Mouse (Mus musculus): ENCODE data around the gene Krtap26-1. TPM values are rescaled to one million over a fixed set of nuclear protein-coding genes. Genes with fewer than 3 reads are reported as not detected.

Krtap26-1 gene
- total RNA-seq (2014; rRNA removed) (not detected in 2 replicates), polyA plus RNA-seq (2012; rRNA removed) (not detected in 2 replicates)

DNA sequence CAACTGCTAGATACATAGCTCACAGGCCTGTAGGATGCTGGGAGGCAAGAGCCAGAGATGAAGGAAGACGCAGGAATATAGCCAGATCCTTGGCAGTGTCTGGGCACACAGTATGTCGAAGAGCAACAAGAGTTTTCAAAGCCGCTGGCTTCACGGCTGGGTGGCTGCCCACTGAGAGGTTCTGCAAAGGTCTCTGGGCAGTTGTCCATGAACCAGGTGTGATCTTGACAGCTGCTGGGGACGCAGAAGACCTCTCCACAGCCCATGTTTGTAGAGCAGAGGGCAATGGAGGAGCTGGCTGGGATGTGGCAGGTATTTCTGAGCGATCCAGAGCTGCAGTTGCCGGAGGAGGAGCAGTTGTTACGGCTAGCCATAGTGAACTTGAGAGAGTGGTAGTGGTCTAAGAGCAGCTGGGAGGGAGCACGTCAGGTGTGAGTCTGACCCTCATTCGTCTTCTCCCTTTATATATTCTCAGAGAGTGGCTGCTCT, at the start of gene Krtap26-1:
TSS of gene Krtap26-1 (minus strand) at position 439 of the 489 bp plus-strand sequence.
- no peaks in the 10 kb centered on the region for H3K79me2 ChIP-seq (ENCODE audit: control insufficient read depth, insufficient read depth, low read length)
- peaks cover 2% of the 10 kb centered on the region; the same call in 1 of the 2 replicates for H3K4me1 ChIP-seq (ENCODE audit: control insufficient read depth, insufficient read depth, low read length)
- TF ChIP-seq POLR2A (IDR thresholded peaks at IDR 0.05; ENCODE audit: extremely low read depth, insufficient read depth, low read length), result no peak
- TF ChIP-seq CTCF (IDR thresholded peaks at IDR 0.05; ENCODE audit: low read depth, low read length), result no peak
- H3K27me3 ChIP-seq (ENCODE audit: control insufficient read depth, insufficient read depth, low read length), result no peaks in the 10 kb centered on the region
- H3K27ac ChIP-seq (replicated peaks; ENCODE audit: insufficient read depth, low read depth, low read length), result no peak within 1 kb of the TSS
- WGBS, result 86% methylated on average over 10 of the region's 10 CpGs
- no peak within 1 kb of the TSS for H3K9ac ChIP-seq (ENCODE audit: low read depth, low read length)
- no peak within 1 kb of the TSS for H3K4me3 ChIP-seq (ENCODE audit: insufficient read depth, low read depth, low read length)
- DNase-seq (ENCODE audit: extremely low read depth, low read depth, low spot score), result no peak
- no peaks in the 10 kb centered on the region for H3K36me3 ChIP-seq (ENCODE audit: control insufficient read depth, insufficient read depth, low read length)

DNA sequence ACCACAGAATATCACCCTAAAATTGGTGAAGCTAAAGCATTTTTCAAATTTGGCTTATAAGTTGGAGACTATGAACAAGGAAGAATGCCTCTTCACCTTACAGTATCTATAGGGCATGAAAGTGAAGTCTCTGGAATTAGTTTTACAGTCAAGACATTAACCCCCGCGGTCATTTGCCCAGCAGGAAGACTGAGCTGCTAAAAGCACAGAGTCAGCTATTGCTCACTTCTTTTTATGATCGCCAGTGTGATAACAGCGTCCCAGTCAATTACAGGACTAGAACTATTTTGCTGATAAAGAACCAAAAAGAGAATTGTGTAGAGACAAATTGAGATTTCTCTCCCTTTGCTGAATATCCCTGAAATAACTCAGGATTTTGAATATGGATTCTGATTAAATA, 48.7 kb upstream of the Krtap26-1 start:
- Histone ChIP-seq H3K36me3 (ENCODE audit: control insufficient read depth, insufficient read depth, low read length) (no peaks in the 10 kb centered on the region), H3K27ac (replicated peaks; ENCODE audit: insufficient read depth, low read depth, low read length) (no peak overlapping the region), H3K9ac (ENCODE audit: low read depth, low read length) (no peak overlapping the region), H3K4me3 (ENCODE audit: insufficient read depth, low read depth, low read length) (no peak overlapping the region), H3K27me3 (ENCODE audit: control insufficient read depth, insufficient read depth, low read length) (no peaks in the 10 kb centered on the region), H3K4me1 (ENCODE audit: control insufficient read depth, insufficient read depth, low read length) (no peaks in the 10 kb centered on the region; the same call in 1 of the 2 replicates), H3K79me2 (ENCODE audit: control insufficient read depth, insufficient read depth, low read length) (no peaks in the 10 kb centered on the region)
- DNase-seq (ENCODE audit: extremely low read depth, low read depth, low spot score), result no peak
- TF ChIP-seq CTCF (IDR thresholded peaks at IDR 0.05; ENCODE audit: low read depth, low read length), result no peak
- no peak for TF ChIP-seq POLR2A (IDR thresholded peaks at IDR 0.05; ENCODE audit: extremely low read depth, insufficient read depth, low read length)
- WGBS, result 80% methylated on average over 4 of the region's 4 CpGs

DNA sequence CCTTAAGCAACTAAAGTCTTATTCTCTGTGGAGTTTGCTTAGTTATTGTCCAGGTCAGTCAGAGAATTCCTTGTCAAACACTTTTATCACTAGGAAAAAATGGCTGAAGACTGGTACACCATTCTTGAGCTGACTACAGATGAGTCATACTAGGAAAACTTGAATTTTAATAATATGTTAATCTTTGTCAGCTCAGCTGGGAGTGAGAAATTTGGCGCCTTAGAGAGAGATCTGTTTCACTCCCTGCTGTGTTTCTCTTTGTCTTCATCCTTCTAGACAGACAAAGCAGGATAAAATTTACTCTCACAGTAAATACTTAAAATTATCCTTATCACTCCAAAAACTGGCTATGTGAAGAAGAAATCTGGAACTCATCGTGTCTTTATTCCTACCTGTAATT, 33.7 kb upstream of the Krtap26-1 start:
- DNase-seq (ENCODE audit: extremely low read depth, low read depth, low spot score), result no peak
- Histone ChIP-seq H3K27ac (replicated peaks; ENCODE audit: insufficient read depth, low read depth, low read length) (no peak overlapping the region), H3K4me1 (ENCODE audit: control insufficient read depth, insufficient read depth, low read length) (no peaks in the 10 kb centered on the region), H3K4me3 (ENCODE audit: insufficient read depth, low read depth, low read length) (no peak overlapping the region), H3K27me3 (ENCODE audit: control insufficient read depth, insufficient read depth, low read length) (no peaks in the 10 kb centered on the region), H3K9ac (ENCODE audit: low read depth, low read length) (no peak overlapping the region), H3K36me3 (ENCODE audit: control insufficient read depth, insufficient read depth, low read length) (no peaks in the 10 kb centered on the region), H3K79me2 (ENCODE audit: control insufficient read depth, insufficient read depth, low read length) (no peaks in the 10 kb centered on the region)
- TF ChIP-seq CTCF (IDR thresholded peaks at IDR 0.05; ENCODE audit: low read depth, low read length), result no peak
- TF ChIP-seq POLR2A (IDR thresholded peaks at IDR 0.05; ENCODE audit: extremely low read depth, insufficient read depth, low read length), result no peak
- WGBS, result 56% methylated on average over 2 of the region's 2 CpGs

DNA sequence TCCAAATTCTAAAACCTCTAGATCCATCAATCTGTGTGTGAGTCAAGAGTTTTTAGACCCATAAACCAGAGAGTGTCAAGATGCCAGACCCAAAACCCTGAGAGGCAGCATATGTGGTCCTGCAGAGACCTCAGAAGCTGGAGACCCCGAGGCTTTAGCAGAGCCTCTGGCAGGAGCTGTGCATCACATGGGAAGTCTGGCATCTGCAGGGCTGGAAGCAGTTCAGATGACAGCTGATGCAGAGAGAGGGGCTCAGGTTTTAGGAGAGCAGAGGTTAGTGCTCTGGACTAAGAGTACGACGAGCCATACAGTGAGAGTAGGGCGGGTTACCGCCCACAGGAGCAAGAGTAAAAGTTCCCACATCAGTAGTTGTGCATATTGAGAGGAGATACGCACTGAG, 31.5 kb upstream of the Krtap26-1 start:
- no peak overlapping the region for H3K27ac ChIP-seq (replicated peaks; ENCODE audit: insufficient read depth, low read depth, low read length)
- WGBS, result 83% methylated on average over 6 of the region's 6 CpGs

DNA sequence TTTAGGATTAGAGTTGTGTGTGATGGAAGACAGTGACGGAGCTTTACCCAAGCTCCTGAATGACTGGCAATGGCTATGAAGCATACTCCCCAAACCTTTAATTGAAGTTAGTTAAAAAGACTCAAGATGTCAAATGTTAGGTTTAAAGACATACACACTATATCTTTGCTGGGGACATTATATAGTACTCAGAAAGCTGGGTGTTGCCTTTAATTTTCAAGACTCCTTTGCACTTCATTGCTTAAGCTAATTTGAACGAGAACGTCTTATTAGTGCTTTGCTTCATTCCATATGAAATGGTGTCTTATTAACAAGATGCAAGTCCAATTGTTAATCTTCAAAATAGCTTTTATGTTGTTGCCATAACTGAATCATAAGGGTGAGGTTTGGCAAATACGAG, 24.0 kb upstream of the Krtap26-1 start, which contains the start of gene Krtap27-1:
TSS of gene Krtap27-1 (minus strand) at position 101 of the 400 bp plus-strand sequence.
- Histone ChIP-seq H3K4me1 (ENCODE audit: control insufficient read depth, insufficient read depth, low read length) (no peaks in the 10 kb centered on the region), H3K4me3 (ENCODE audit: insufficient read depth, low read depth, low read length) (no peak within 1 kb of the TSS), H3K27ac (replicated peaks; ENCODE audit: insufficient read depth, low read depth, low read length) (no peak within 1 kb of the TSS), H3K27me3 (ENCODE audit: control insufficient read depth, insufficient read depth, low read length) (no peaks in the 10 kb centered on the region), H3K79me2 (ENCODE audit: control insufficient read depth, insufficient read depth, low read length) (no peaks in the 10 kb centered on the region), H3K36me3 (ENCODE audit: control insufficient read depth, insufficient read depth, low read length) (no peaks in the 10 kb centered on the region), H3K9ac (ENCODE audit: low read depth, low read length) (no peak within 1 kb of the TSS)
- DNase-seq (ENCODE audit: extremely low read depth, low read depth, low spot score), result no peak
- WGBS, result 88% methylated on average over 4 of the region's 4 CpGs
- TF ChIP-seq POLR2A (IDR thresholded peaks at IDR 0.05; ENCODE audit: extremely low read depth, insufficient read depth, low read length) (no peak), CTCF (IDR thresholded peaks at IDR 0.05; ENCODE audit: low read depth, low read length) (no peak)

More for the DNA sequence above, 31.5 kb upstream of the Krtap26-1 start:
- Histone ChIP-seq H3K27me3 (ENCODE audit: control insufficient read depth, insufficient read depth, low read length) (no peaks in the 10 kb centered on the region), H3K79me2 (ENCODE audit: control insufficient read depth, insufficient read depth, low read length) (no peaks in the 10 kb centered on the region), H3K9ac (ENCODE audit: low read depth, low read length) (no peak overlapping the region), H3K4me1 (ENCODE audit: control insufficient read depth, insufficient read depth, low read length) (no peaks in the 10 kb centered on the region), H3K36me3 (ENCODE audit: control insufficient read depth, insufficient read depth, low read length) (no peaks in the 10 kb centered on the region), H3K4me3 (ENCODE audit: insufficient read depth, low read depth, low read length) (no peak overlapping the region)
- no peak for TF ChIP-seq POLR2A (IDR thresholded peaks at IDR 0.05; ENCODE audit: extremely low read depth, insufficient read depth, low read length)
- TF ChIP-seq CTCF (IDR thresholded peaks at IDR 0.05; ENCODE audit: low read depth, low read length), result no peak
- DNase-seq (ENCODE audit: extremely low read depth, low read depth, low spot score), result no peak

DNA sequence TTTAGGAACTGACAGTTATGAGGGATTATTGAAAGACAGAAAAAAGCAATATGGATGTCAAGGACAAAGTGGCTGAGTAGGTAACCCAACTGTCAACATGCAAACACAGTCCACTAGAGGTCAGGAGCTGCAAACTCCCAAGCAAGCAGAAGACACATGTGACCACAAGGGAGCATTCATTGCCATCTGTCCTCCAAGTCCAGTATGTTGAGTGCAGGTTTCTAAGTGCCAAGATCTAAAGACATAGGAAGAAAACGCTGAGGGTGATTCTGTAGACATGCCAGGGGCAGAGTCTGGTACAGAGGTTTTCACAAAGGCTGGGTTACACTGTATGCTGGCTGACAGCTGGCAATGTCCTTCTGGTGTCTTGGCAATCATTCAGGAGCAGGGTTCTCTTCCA, 9.8 kb upstream of the Krtap26-1 start:
- no peaks in the 10 kb centered on the region for H3K27me3 ChIP-seq (ENCODE audit: control insufficient read depth, insufficient read depth, low read length)
- peak; percentile 72 for DNase-seq (ENCODE audit: extremely low read depth, low read depth, low spot score)
- no peaks in the 10 kb centered on the region for H3K79me2 ChIP-seq (ENCODE audit: control insufficient read depth, insufficient read depth, low read length)
- H3K27ac ChIP-seq (replicated peaks; ENCODE audit: insufficient read depth, low read depth, low read length), result no peak overlapping the region
- no peak overlapping the region for H3K4me3 ChIP-seq (ENCODE audit: insufficient read depth, low read depth, low read length)
- H3K4me1 ChIP-seq (ENCODE audit: control insufficient read depth, insufficient read depth, low read length), result no peaks in the 10 kb centered on the region
- H3K9ac ChIP-seq (ENCODE audit: low read depth, low read length), result no peak overlapping the region
- no peaks in the 10 kb centered on the region for H3K36me3 ChIP-seq (ENCODE audit: control insufficient read depth, insufficient read depth, low read length)
- WGBS, result 36% methylated on average over 1 of the region's 1 CpGs
- TF ChIP-seq CTCF (IDR thresholded peaks at IDR 0.05; ENCODE audit: low read depth, low read length) (peak; percentile 65), POLR2A (IDR thresholded peaks at IDR 0.05; ENCODE audit: extremely low read depth, insufficient read depth, low read length) (no peak)
